Mouse (Mus musculus) lung, embryonic 16.5 days (tissue): ENCODE measurements around the gene Rabgap1l. TPM values are rescaled to one million over a fixed set of nuclear protein-coding genes. Genes with fewer than 3 reads are reported as not detected.

Experiments used
- ATAC-seq: fragments of 200-750 bp; cut with Nextera tagmentation; 2 replicates; pipeline ENCODE4 v1.8.0; 2017; ENCODE audit warnings: low read depth, mild to moderate bottlenecking, moderate library complexity
- H3K27ac ChIP-seq: fragments of 300-500 bp; sonication (generic); 2 replicates; pipeline ENCODE4 v1.5.1; 2014; ENCODE audit warnings: mild to moderate bottlenecking, control low read depth, low read length
- H3K27me3 ChIP-seq: fragments of 300-500 bp; sonication (generic); 2 replicates; pipeline ENCODE4 v1.6.1; 2014; ENCODE audit warnings: low read depth, low read length, mixed read lengths; ENCODE audit not compliant: control insufficient read depth, insufficient read depth
- H3K36me3 ChIP-seq: fragments of 300-500 bp; sonication (generic); 2 replicates; pipeline ENCODE4 v1.6.1; 2014; ENCODE audit warnings: low read length; ENCODE audit not compliant: control insufficient read depth, insufficient read depth
- H3K4me1 ChIP-seq: fragments of 300-500 bp; sonication (generic); replicated peaks from 2 replicates; pipeline ENCODE4 v1.6.1; 2014; ENCODE audit warnings: low read length, mixed read lengths; ENCODE audit not compliant: control insufficient read depth, insufficient read depth
- H3K4me2 ChIP-seq: fragments of 300-500 bp; sonication (generic); 2 replicates; pipeline ENCODE4 v1.6.1; 2014; ENCODE audit warnings: low read depth, low read length, control low read depth
- H3K4me3 ChIP-seq: fragments of 300-500 bp; sonication (generic); 2 replicates; pipeline ENCODE4 v1.5.1; 2014; ENCODE audit warnings: mild to moderate bottlenecking, low read length, control low read depth
- H3K9ac ChIP-seq: fragments of 300-500 bp; sonication (generic); 2 replicates; pipeline ENCODE4 v1.6.1; 2014; ENCODE audit warnings: low read length, control low read depth
- H3K9me3 ChIP-seq: fragments of 300-500 bp; sonication (generic); 2 replicates; pipeline ENCODE4 v1.6.1; 2016; ENCODE audit warnings: low read length; ENCODE audit not compliant: control insufficient read depth
- WGBS: fragments of 180-500 bp; shearing (Covaris S2); extraction: QIAGEN DNeasy Blood & Tissue Kit; methylation state at CpG from one replicate; pipeline ENCODE4 v1.1.7; 2014; 5-methylcytosine and 5-hydroxymethylcytosine counted together
- polyA plus RNA-seq: library from polyadenylated mRNA; unstranded; fragments of >200 nt; fragmentation: Nextera tagmentation; extraction: Ambion mirVana; gene quantifications from 2 replicates; pipeline ENCODE4 v1.2.1, GENCODE M21; 2015

The Rabgap1l gene
- polyA plus RNA-seq, 1 experiment from 2014 or later: 28.2 TPM

- no peaks in the 10 kb centered on the region for H3K27me3 ChIP-seq
- WGBS: 49% methylated on average over 6 of the region's 6 CpGs
- H3K27ac ChIP-seq: no peak overlapping the region
- ATAC-seq: no peak
- H3K4me2 ChIP-seq: no peak overlapping the region
- no peaks in the 10 kb centered on the region for H3K36me3 ChIP-seq
- H3K9me3 ChIP-seq: no peaks in the 10 kb centered on the region
- H3K4me1 ChIP-seq: no peaks in the 10 kb centered on the region
- no peak overlapping the region for H3K4me3 ChIP-seq
- no peak overlapping the region for H3K9ac ChIP-seq
Observed at GRCm38 (mm10) chr1:160301156-160301555, 491.9 kb downstream of the Rabgap1l start.

- H3K4me3 ChIP-seq: no peak overlapping the region
- H3K27me3 ChIP-seq: no peaks in the 10 kb centered on the region
- no peak overlapping the region for H3K4me2 ChIP-seq
- no peak overlapping the region for H3K9ac ChIP-seq
- no peaks in the 10 kb centered on the region for H3K4me1 ChIP-seq
- WGBS: 78% methylated on average over 2 of the region's 2 CpGs
- no peaks in the 10 kb centered on the region for H3K9me3 ChIP-seq
- H3K36me3 ChIP-seq: no peaks in the 10 kb centered on the region
- no peak for ATAC-seq
- H3K27ac ChIP-seq: no peak overlapping the region
Observed at GRCm38 (mm10) chr1:160300704-160301103, 492.3 kb downstream of the Rabgap1l start.

GRCm38 (mm10) chr1:160299979-160300378 is 493.0 kb downstream of the Rabgap1l start:
- Histone ChIP-seq H3K27ac (no peak overlapping the region), H3K27me3 (no peaks in the 10 kb centered on the region), H3K36me3 (no peaks in the 10 kb centered on the region), H3K9ac (no peak overlapping the region), H3K4me2 (no peak overlapping the region), H3K9me3 (no peaks in the 10 kb centered on the region), H3K4me1 (no peaks in the 10 kb centered on the region), H3K4me3 (no peak overlapping the region)
- no peak for ATAC-seq
- 70% methylated on average over 4 of the region's 4 CpGs for WGBS

- no peak for ATAC-seq
- Histone ChIP-seq H3K9ac (no peak overlapping the region), H3K27ac (no peak overlapping the region), H3K27me3 (no peaks in the 10 kb centered on the region), H3K4me3 (no peak overlapping the region), H3K4me2 (no peak overlapping the region), H3K4me1 (no peaks in the 10 kb centered on the region), H3K9me3 (no peaks in the 10 kb centered on the region), H3K36me3 (no peaks in the 10 kb centered on the region)
- 68% methylated on average over 1 of the region's 1 CpGs for WGBS
Observed at GRCm38 (mm10) chr1:160298893-160299292, 494.1 kb downstream of the Rabgap1l start.

- Histone ChIP-seq H3K4me3 (no peak overlapping the region), H3K9me3 (no peaks in the 10 kb centered on the region), H3K27me3 (no peaks in the 10 kb centered on the region), H3K27ac (no peak overlapping the region), H3K9ac (no peak overlapping the region), H3K36me3 (no peaks in the 10 kb centered on the region), H3K4me2 (no peak overlapping the region), H3K4me1 (no peaks in the 10 kb centered on the region)
- no peak for ATAC-seq
- 84% methylated on average over 3 of the region's 3 CpGs for WGBS
Observed at GRCm38 (mm10) chr1:160297701-160298100, 495.3 kb downstream of the Rabgap1l start.

- Histone ChIP-seq H3K27me3 (no peaks in the 10 kb centered on the region), H3K4me1 (peaks cover 2% of the 10 kb centered on the region; the same call in 1 of the 2 replicates), H3K9me3 (no peaks in the 10 kb centered on the region), H3K36me3 (no peaks in the 10 kb centered on the region), H3K9ac (no peak overlapping the region), H3K4me2 (no peak overlapping the region), H3K27ac (no peak overlapping the region), H3K4me3 (no peak overlapping the region)
- 68% methylated on average over 1 of the region's 1 CpGs for WGBS
- no peak for ATAC-seq
Observed at GRCm38 (mm10) chr1:160295323-160295722, 497.7 kb downstream of the Rabgap1l start.

GRCm38 (mm10) chr1:160293488-160293887 is 499.5 kb downstream of the Rabgap1l start:
- H3K27me3 ChIP-seq: no peaks in the 10 kb centered on the region
- H3K27ac ChIP-seq: no peak overlapping the region
- WGBS: 50% methylated on average over 3 of the region's 3 CpGs
- no peaks in the 10 kb centered on the region for H3K9me3 ChIP-seq
- no peaks in the 10 kb centered on the region for H3K36me3 ChIP-seq
- H3K4me1 ChIP-seq: peaks cover 3% of the 10 kb centered on the region; the same call in 1 of the 2 replicates
- H3K4me2 ChIP-seq: no peak overlapping the region
- H3K9ac ChIP-seq: no peak overlapping the region
- ATAC-seq: no peak
- H3K4me3 ChIP-seq: no peak overlapping the region

GRCm38 (mm10) chr1:160292058-160292457 is 501.0 kb downstream of the Rabgap1l start:
- Histone ChIP-seq H3K4me3 (no peak overlapping the region), H3K4me2 (no peak overlapping the region), H3K4me1 (peaks cover 6% of the 10 kb centered on the region; the same call in 1 of the 2 replicates), H3K9me3 (no peaks in the 10 kb centered on the region), H3K27me3 (no peaks in the 10 kb centered on the region), H3K27ac (no peak overlapping the region), H3K9ac (no peak overlapping the region), H3K36me3 (no peaks in the 10 kb centered on the region)
- ATAC-seq: no peak
- WGBS: 89% methylated on average over 2 of the region's 2 CpGs

GRCm38 (mm10) chr1:160290242-160290641 is 502.8 kb downstream of the Rabgap1l start:
- Histone ChIP-seq H3K4me3 (no peak overlapping the region), H3K4me2 (no peak overlapping the region), H3K9me3 (no peaks in the 10 kb centered on the region), H3K27me3 (no peaks in the 10 kb centered on the region), H3K27ac (peak overlapping the region; percentile 44; the same call in 1 of the 2 replicates), H3K4me1 (peaks cover 6% of the 10 kb centered on the region; the same call in 1 of the 2 replicates), H3K36me3 (no peaks in the 10 kb centered on the region), H3K9ac (no peak overlapping the region; the same call in 1 of the 2 replicates)
- WGBS: 47% methylated on average over 9 of the region's 9 CpGs
- no peak for ATAC-seq
